Mouse (Mus musculus) bone marrow, adult 2 months (tissue): ENCODE measurements at regions not wholly inside any gene's neighbourhood (a gene's known extent, or its start where the extent isn't known, plus 50 kb on each side); places are given as distances from the start of the nearest gene placed in this dataset.
"Not testable (repeated sequence)": the region's sequence is repeated elsewhere in the genome, so short reads cannot be mapped to it uniquely, and the experiment has no call there.

ENCODE experiments used
- H3K27ac ChIP-seq: fragments of 200-500 bp; 2 replicates; pipeline ENCODE4 v1.5.1; 2012; ENCODE audit warnings: low read depth, mild to moderate bottlenecking, control low read depth, inconsistent platforms, low read length; ENCODE audit not compliant: control insufficient read depth, poor library complexity, insufficient read depth
- H3K4me1 ChIP-seq: fragments of 200-500 bp; 2 replicates; pipeline ENCODE4 v1.6.1; 2011; ENCODE audit warnings: low read length; ENCODE audit not compliant: control insufficient read depth, insufficient read depth
- H3K4me3 ChIP-seq: fragments of 200-500 bp; replicated peaks from 2 replicates; pipeline ENCODE3; 2011; ENCODE audit warnings: mild to moderate bottlenecking, low read depth, low read length, control low read depth; ENCODE audit not compliant: control insufficient read depth
- CTCF ChIP-seq: fragments of 200-500 bp; IDR thresholded peaks from 2 replicates; pipeline ENCODE4 v1.5.1; 2011; ENCODE audit warnings: low read length, control low read depth; ENCODE audit not compliant: control insufficient read depth, insufficient read depth
- POLR2A ChIP-seq: fragments of 200-500 bp; IDR thresholded peaks from 2 replicates; pipeline ENCODE4 v1.6.1; 2011; ENCODE audit warnings: low read depth, mild to moderate bottlenecking, control low read depth, low read length, borderline replicate concordance; ENCODE audit not compliant: control insufficient read depth
- WGBS: fragments of 180-500 bp; shearing (Covaris S2); methylation state at CpG from one replicate; pipeline ENCODE4 v1.1.7; 2018; 5-methylcytosine and 5-hydroxymethylcytosine counted together

- H3K27ac ChIP-seq, H3K4me3 ChIP-seq, H3K4me1 ChIP-seq: not testable (repeated sequence)
These were observed 73.3 kb downstream of the Gm31371 start for GRCm38 (mm10) chr8:19976461-19976860.

DNA sequence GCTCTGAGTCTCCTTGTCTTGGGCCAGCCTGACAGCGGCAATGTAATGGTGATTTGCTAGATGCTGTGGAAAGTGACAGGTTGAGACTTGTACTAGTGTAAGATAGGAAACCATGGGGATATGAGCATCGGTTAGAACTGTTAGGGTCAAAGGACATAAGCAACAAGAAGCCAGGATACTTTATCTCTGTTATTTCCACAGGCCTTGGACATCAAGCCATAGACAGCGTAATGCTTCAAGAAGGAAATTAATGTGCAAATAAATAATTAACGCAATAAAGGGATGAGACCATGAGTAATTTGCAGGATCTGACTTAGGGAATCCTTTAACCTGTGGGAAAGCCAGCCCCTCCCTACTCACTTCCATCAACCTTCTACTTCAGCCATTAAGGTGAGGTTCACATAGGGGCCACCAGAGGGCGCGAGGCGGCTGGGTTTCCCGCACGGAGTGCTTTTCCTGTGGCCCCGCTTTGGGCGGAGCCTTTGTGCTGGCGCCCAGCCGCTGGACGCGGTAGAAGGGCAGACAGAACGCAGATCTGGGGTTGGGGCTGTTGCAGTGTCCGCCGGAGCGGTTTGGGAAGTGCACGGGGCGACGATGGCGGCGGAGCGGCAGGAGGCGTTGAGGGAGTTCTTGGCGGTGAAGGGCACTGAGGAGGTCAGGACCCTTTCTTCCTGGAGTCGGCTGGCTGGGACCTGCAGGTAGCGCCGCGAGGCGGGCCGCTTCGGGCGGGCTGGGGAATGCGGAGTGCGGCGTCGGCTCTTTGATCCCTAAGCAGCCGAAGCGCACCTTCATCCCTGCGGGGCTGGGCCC, 76.5 kb downstream of the Gm31371 start:
- TF ChIP-seq CTCF (peak; percentile 65), POLR2A (peak; percentile 42; the same call in 1 of the 2 replicates)
- WGBS: 12% methylated on average over 42 of the region's 42 CpGs
- Histone ChIP-seq H3K4me1 (no peaks in the 10 kb centered on the region), H3K4me3 (peak overlapping the region; percentile 75), H3K27ac (no peak overlapping the region)

DNA sequence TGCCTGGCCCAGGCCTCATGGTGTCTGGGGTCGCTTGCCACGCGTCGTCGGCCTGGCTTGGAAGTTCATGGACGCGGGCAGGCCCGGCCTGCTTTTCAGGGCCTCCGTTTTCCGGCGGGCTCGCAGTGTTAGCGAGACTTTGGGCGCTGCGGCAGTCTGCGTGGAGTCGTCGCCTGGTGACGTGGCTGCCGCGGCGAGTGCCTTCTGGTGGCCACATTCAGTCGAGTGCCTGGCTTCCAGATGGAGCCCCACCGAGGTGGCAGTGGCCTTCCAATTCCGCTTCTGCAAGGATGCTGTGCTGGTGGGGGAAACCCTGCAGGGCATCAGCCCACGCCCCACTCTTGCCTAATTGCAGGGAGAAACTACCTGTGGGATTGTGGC, 77.1 kb downstream of the Gm31371 start:
- WGBS: 25% methylated on average over 26 of the region's 26 CpGs
- peak overlapping the region; percentile 75 for H3K4me3 ChIP-seq
- not testable (repeated sequence) for H3K27ac ChIP-seq, H3K4me1 ChIP-seq

GRCm38 (mm10) chr8:20008106-20008505, 104.9 kb downstream of the Gm31371 start:
- not testable (repeated sequence) for H3K27ac ChIP-seq, H3K4me3 ChIP-seq, H3K4me1 ChIP-seq
- 68% methylated on average over 3 of the region's 3 CpGs for WGBS

- not testable (repeated sequence) for H3K27ac ChIP-seq, H3K4me1 ChIP-seq, H3K4me3 ChIP-seq
- 55% methylated on average over 8 of the region's 8 CpGs for WGBS
These were observed 107.8 kb downstream of the Gm31371 start for GRCm38 (mm10) chr8:20010947-20011346.

- TF ChIP-seq CTCF: peak; percentile 58
These were observed 110.1 kb downstream of the Gm31371 start for GRCm38 (mm10) chr8:20013278-20013677.

DNA sequence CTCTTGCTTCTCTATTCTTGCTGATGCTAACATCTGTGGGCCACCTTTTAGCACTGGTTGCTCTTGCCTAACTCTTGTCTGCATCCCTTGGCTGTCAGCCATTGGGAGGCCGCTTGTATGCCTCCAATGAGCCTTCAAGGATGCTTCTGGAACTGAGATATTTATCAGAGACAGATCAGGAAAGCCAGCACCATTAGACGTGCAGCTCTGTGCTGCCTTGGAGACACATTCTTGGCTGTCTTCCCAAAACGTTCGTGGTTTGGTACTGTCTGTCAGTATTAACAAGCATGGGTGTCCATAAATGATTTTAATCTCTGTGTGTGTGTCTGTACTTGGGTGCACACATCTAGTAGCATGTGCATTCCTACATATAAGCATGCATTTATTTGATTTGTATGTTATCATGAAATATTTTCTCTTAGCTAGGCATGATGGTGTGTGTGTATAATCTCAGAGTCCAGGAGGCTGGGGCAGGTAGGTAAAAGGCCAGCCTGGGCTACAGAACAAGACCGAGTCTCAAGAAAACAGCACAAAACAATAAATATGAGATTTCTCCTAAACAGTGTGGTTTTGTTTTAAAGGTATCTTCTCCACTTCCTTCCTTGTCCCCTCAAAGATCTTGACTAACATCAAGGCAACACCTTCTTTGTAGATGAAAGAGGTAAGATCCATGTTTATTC, 111.4 kb downstream of the Gm31371 start:
- not testable (repeated sequence) for H3K27ac ChIP-seq, H3K4me3 ChIP-seq, H3K4me1 ChIP-seq
- WGBS: 58% methylated on average over 5 of the region's 5 CpGs

More at GRCm38 (mm10) chr8:20013278-20013677, 110.1 kb downstream of the Gm31371 start:
- H3K4me3 ChIP-seq, H3K4me1 ChIP-seq, H3K27ac ChIP-seq: not testable (repeated sequence)
- WGBS: 62% methylated on average over 7 of the region's 7 CpGs

DNA sequence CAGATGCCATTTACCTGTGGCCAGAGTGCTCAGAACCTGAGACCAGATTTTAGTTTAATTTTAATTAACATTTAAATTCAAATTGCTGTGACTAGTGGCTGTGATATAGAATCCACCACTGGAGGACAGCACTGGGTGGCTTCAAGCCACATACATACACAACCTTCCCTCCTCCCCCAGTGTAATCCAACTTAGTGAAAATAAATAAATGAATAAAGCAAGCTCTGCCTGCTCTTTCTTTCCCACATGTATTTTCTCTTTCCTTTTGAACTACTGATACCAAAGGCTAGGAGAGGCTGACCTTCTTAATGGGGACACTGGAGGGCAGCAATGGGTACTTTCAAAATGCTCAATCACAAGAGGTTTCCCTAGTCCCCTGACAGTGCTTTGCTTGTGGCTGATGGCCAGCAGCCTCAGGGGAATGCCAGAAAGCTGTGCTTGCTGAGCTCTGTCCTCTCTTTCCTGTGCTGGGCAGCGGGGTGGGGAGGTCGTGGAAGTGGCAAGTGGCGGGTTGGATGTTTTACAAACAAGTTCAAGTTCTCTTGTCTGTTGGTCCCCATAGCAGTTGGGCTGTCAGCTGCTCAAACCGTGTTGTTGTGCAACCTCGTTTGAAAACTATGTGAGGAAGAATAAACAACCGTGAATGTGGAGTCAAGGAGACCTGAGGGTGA, 112.4 kb downstream of the Gm31371 start:
- not testable (repeated sequence) for H3K27ac ChIP-seq, H3K4me3 ChIP-seq, H3K4me1 ChIP-seq
- WGBS: 76% methylated on average over 6 of the region's 6 CpGs

DNA sequence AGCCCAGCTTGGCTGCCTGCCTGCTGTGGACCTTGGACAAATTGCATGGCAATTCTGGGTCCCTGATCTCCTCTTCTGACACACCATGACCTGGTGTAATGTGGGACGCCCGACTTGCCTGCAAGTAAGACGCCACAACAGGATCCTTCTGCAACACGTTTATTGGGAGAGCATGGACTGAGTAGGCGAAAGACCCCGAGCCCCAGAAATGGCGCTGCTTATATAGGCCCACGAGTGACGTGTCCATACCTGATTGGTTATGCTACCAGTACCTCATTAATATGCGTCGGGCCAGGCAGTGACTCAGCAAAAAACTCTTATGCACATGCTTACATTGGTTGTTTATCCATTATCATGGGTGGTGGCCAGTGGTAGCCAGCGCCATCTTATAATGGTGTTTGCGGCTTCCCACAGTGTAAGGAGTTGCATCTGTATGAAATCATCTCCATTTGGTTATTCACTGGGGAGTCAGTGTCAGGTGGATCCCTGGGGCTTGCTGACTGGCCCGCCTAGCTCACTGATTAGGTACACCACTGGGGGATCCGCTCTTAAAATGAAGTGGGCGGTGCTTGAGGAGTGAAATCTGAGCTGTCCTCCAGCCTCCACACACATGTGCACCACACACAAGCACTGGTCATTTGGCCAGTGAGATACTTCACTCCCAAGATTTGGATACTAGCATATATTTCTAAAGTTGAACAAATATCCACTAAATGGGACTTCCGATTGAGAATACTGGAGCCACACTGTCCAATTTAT, 113.1 kb downstream of the Gm31371 start:
- H3K4me3 ChIP-seq, H3K27ac ChIP-seq, H3K4me1 ChIP-seq: not testable (repeated sequence)
- WGBS: 80% methylated on average over 17 of the region's 17 CpGs

- WGBS: 62% methylated on average over 1 of the region's 2 CpGs
- H3K27ac ChIP-seq, H3K4me1 ChIP-seq, H3K4me3 ChIP-seq: not testable (repeated sequence)
These were observed 122.3 kb downstream of the Gm31371 start for GRCm38 (mm10) chr8:20025521-20025920.

DNA sequence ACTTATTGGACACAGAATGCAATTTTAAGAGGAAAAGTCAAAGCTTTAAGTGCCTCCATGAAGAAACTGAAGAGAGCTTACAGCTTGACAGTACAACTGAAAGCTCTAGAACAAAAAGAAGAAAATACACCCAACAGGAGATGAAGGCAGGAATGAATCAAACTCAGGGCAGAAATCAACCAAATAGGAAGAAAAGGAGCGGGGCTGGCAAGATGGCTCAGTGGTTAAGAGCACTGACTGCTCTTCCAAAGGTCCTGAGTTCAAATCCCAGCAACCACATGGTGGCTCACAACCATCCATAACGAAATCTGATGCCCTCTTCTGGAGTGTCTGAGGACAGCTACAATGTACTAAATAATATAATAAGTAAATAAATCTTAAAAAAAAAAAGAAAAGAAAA, 124.8 kb downstream of the Gm31371 start:
- H3K4me1 ChIP-seq, H3K4me3 ChIP-seq, H3K27ac ChIP-seq: not testable (repeated sequence)
- 48% methylated on average over 2 of the region's 2 CpGs for WGBS

GRCm38 (mm10) chr8:20030131-20030530, 126.9 kb downstream of the Gm31371 start:
- not testable (repeated sequence) for H3K4me1 ChIP-seq, H3K27ac ChIP-seq, H3K4me3 ChIP-seq
- WGBS: 70% methylated on average over 2 of the region's 2 CpGs
